ENCODE assay signal across 14 mouse cellular contexts in the genomic region with DNA sequence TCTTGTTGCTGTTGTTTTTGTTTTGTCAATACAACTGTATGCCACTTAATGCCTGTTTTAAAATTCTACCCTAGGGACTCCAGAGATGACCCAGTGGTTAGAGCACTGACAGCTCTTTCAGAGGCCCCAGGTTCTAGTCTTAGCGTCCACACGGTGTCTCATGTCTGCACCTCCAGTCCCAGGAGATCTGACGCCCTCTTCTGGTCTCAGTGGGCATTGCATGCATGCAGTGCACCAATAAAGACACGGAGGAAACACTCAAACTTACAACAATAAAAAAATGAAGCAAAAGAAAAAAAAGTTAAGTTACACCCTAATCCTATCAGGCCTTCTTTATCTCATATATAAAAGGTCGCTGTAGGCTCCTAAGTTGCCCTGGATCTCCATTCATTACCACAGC. TPM values are rescaled to one million over a fixed set of nuclear protein-coding genes. Genes with fewer than 3 reads are reported as not detected.
DNase-seq lines count a peak whose midpoint lies in the region; ATAC-seq and TF ChIP-seq lines count a peak whose summit lies in the region.
"Had no signal": no experiment of that assay in that cellular context is flagged by ENCODE, and none has a peak within 500 bp of the region (broad histone marks: within the 10 kb centered on the region; RNA-seq: fewer than 3 reads in every experiment).

No protein-coding gene starts in this region.

- ATAC-seq in heart, postnatal 0 days (ENCODE audit: insufficient read depth, low read depth), result no peak
- ATAC-seq in lung, postnatal 0 days, result no peak

- 48% methylated on average over 5 of the region's 5 CpGs for WGBS in heart, postnatal 0 days
- 33% methylated on average over 5 of the region's 5 CpGs for WGBS in lung, postnatal 0 days

- H3K9me3 ChIP-seq in heart, postnatal 0 days (replicated peaks; ENCODE audit: control insufficient read depth, low read length), result no peaks in the 10 kb centered on the region
- H3K9me3 ChIP-seq in lung, postnatal 0 days (ENCODE audit: low read length), result no peaks in the 10 kb centered on the region
- H3K9me3 ChIP-seq: liver, embryonic 13.5 days; midbrain, embryonic 12.5 days had no signal

- H3K27me3 ChIP-seq in heart, postnatal 0 days (ENCODE audit: control insufficient read depth, insufficient read depth, low read length), result no peaks in the 10 kb centered on the region
- H3K27me3 ChIP-seq in lung, postnatal 0 days (replicated peaks; ENCODE audit: insufficient read depth, low read length), result no peaks in the 10 kb centered on the region
- H3K27me3 ChIP-seq: liver, embryonic 13.5 days; midbrain, embryonic 12.5 days had no signal

- intact Hi-C loops in heart, postnatal 10 days (cut with DNase I), result no loop called here

- no peak overlapping the region for H3K4me2 ChIP-seq in heart, postnatal 0 days (ENCODE audit: low read depth, low read length)
- no peak overlapping the region for H3K4me2 ChIP-seq in lung, postnatal 0 days (replicated peaks; ENCODE audit: low read depth, low read length)
- H3K4me2 ChIP-seq: liver, embryonic 13.5 days; midbrain, embryonic 12.5 days had no signal

- no peak for DNase-seq in heart, postnatal 0 days (ENCODE audit: low spot score)
- no peak for DNase-seq in heart, postnatal 10 days
- no peak for DNase-seq in lung, postnatal 0 days (ENCODE audit: low spot score)
- no peak for DNase-seq in lung, postnatal 25 days (ENCODE audit: low spot score)
- DNase-seq in ZHBTc4 (ENCODE audit: low read depth, low spot score), result peak; percentile 40
- peak; percentile 31 to 33 for DNase-seq in thymus, postnatal 36 days
- DNase-seq in right cerebral cortex, adult 18-20 months, result no peak
- DNase-seq: kidney, adult 11 months; layer of hippocampus, postnatal 36 days; liver, embryonic 13.5 days; spleen, adult 18-20 months had no signal

- no peak overlapping the region for H3K27ac ChIP-seq in heart, postnatal 0 days (ENCODE audit: low read depth)
- H3K27ac ChIP-seq in lung, postnatal 0 days (ENCODE audit: low read length), result no peak overlapping the region
- H3K27ac ChIP-seq: liver, embryonic 13.5 days; midbrain, embryonic 12.5 days had no signal

- peak; percentile 43 for TF ChIP-seq CTCF in heart, postnatal 0 days (IDR thresholded peaks at IDR 0.05; ENCODE audit: low read depth)
- TF ChIP-seq CTCF in lung, postnatal 0 days (IDR thresholded peaks at IDR 0.05), result peak; percentile 57

- no peak overlapping the region for H3K4me3 ChIP-seq in heart, postnatal 0 days (ENCODE audit: low read depth, low read length)
- no peak overlapping the region for H3K4me3 ChIP-seq in lung, postnatal 0 days (ENCODE audit: low read depth, low read length)
- H3K4me3 ChIP-seq: liver, embryonic 13.5 days; midbrain, embryonic 12.5 days had no signal

- H3K9ac ChIP-seq in heart, postnatal 0 days (replicated peaks; ENCODE audit: low read depth, low read length), result no peak overlapping the region
- H3K9ac ChIP-seq in lung, postnatal 0 days (replicated peaks; ENCODE audit: low read depth), result no peak overlapping the region
- H3K9ac ChIP-seq: liver, embryonic 13.5 days; midbrain, embryonic 12.5 days had no signal

- no peaks in the 10 kb centered on the region for H3K36me3 ChIP-seq in heart, postnatal 0 days (replicated peaks; ENCODE audit: control insufficient read depth, insufficient read depth, low read length)
- H3K36me3 ChIP-seq in lung, postnatal 0 days (ENCODE audit: insufficient read depth, low read length), result no peaks in the 10 kb centered on the region
- H3K36me3 ChIP-seq: liver, embryonic 13.5 days; midbrain, embryonic 12.5 days had no signal

- H3K4me1 ChIP-seq in heart, postnatal 0 days (ENCODE audit: control insufficient read depth, insufficient read depth), result no peaks in the 10 kb centered on the region
- no peaks in the 10 kb centered on the region for H3K4me1 ChIP-seq in lung, postnatal 0 days (ENCODE audit: insufficient read depth, low read depth, low read length)
- H3K4me1 ChIP-seq: liver, embryonic 13.5 days; midbrain, embryonic 12.5 days had no signal

- no peak for TF ChIP-seq EP300 in heart, postnatal 0 days (IDR thresholded peaks at IDR 0.05; ENCODE audit: low read depth)
- TF ChIP-seq EP300 in lung, postnatal 0 days (IDR thresholded peaks at IDR 0.05), result no peak

RNA-seq across cellular contexts. Expression of a gene that starts 31.5 kb away (rescaled TPM):
- not detected in 2 replicates for total RNA-seq in heart, postnatal 0 days (2014; rRNA removed; ENCODE audit: low replicate concordance)
- polyA plus RNA-seq in heart, postnatal 0 days (2015; fragmentation: Nextera tagmentation; extraction: Ambion mirVana), result not detected in 2 replicates
- total RNA-seq in heart, postnatal 10 days (2021), result not detected
- not detected in 2 replicates for polyA plus RNA-seq in lung, postnatal 0 days (2015; fragmentation: Nextera tagmentation; extraction: Ambion mirVana)
- polyA plus RNA-seq: heart, embryonic 16.5 days; liver, embryonic 13.5 days; midbrain, embryonic 12.5 days had no signal

RNA-seq across cellular contexts. Expression of a gene that starts 35.8 kb away (rescaled TPM):
- 1.8 and 4.7 TPM in 2 replicates for total RNA-seq in heart, postnatal 0 days (2014; rRNA removed; ENCODE audit: low replicate concordance)
- polyA plus RNA-seq in heart, postnatal 0 days (2015; fragmentation: Nextera tagmentation; extraction: Ambion mirVana), result 1.1 and 1.3 TPM in 2 replicates
- total RNA-seq in heart, postnatal 10 days (2021), result 10 to 100 TPM in 1 of 2 experiments, 1 to 10 TPM in 1; 7.8 to 10.4 TPM
- 3.3 and 4.2 TPM in 2 replicates for polyA plus RNA-seq in lung, postnatal 0 days (2015; fragmentation: Nextera tagmentation; extraction: Ambion mirVana)
- total RNA-seq: neutrophil, adult 5-6 weeks had no signal

RNA-seq across cellular contexts. Expression of a gene that starts 47.7 kb away (rescaled TPM):
- 1.7 TPM in 1 of 2 replicates, not detected in the other for total RNA-seq in heart, postnatal 0 days (2014; rRNA removed; ENCODE audit: low replicate concordance)
- 0.61 and 0.78 TPM in 2 replicates for polyA plus RNA-seq in heart, postnatal 0 days (2015; fragmentation: Nextera tagmentation; extraction: Ambion mirVana)
- total RNA-seq in heart, postnatal 10 days (2021), result 1 to 10 TPM; 1.5 TPM
- 4.8 and 5.3 TPM in 2 replicates for polyA plus RNA-seq in lung, postnatal 0 days (2015; fragmentation: Nextera tagmentation; extraction: Ambion mirVana)
- total RNA-seq: layer of hippocampus, postnatal 36 days had no signal

Comparison
In these comparisons a context has a peak if more than half of its experiments do, and no peak if none do; other contexts are left out.
1. DNase-seq: peak in ZHBTc4 (single experiment) and thymus, postnatal 36 days (2 of 2); none in heart, postnatal 0 days (single experiment), heart, postnatal 10 days (0 of 2), lung, postnatal 0 days (single experiment), lung, postnatal 25 days (single experiment) and right cerebral cortex, adult 18-20 months (single experiment).